Comparison of ENCODE assay signal across 23 mouse cellular contexts in genomic region chr6:95801651-95802050, GRCm38 (mm10).
DNase-seq lines count a peak whose midpoint lies in the region; ATAC-seq and TF ChIP-seq lines count a peak whose summit lies in the region.
"Had no signal": no experiment of that assay in that cellular context is flagged by ENCODE, and none has a peak within 500 bp of the region (broad histone marks: within the 10 kb centered on the region; RNA-seq: fewer than 3 reads in every experiment).

No protein-coding gene starts in this region.

- no peak overlapping the region for H3K9ac ChIP-seq in embryonic facial prominence, embryonic 14.5 days (ENCODE audit: low read depth, low read length)
- no peak overlapping the region for H3K9ac ChIP-seq in midbrain, postnatal 0 days (replicated peaks; ENCODE audit: low read length, poor library complexity, severe bottlenecking)
- H3K9ac ChIP-seq in midbrain, embryonic 15.5 days = no peak overlapping the region
- H3K9ac ChIP-seq: embryonic facial prominence, embryonic 12.5 days; forebrain, embryonic 13.5 days; hindbrain, embryonic 13.5 days; intestine, embryonic 15.5 days had no signal

- no peaks in the 10 kb centered on the region for H3K4me1 ChIP-seq in embryonic facial prominence, embryonic 14.5 days (ENCODE audit: control insufficient read depth, insufficient read depth, low read length)
- H3K4me1 ChIP-seq in embryonic facial prominence, embryonic 10.5 days = no peaks in the 10 kb centered on the region
- no peaks in the 10 kb centered on the region for H3K4me1 ChIP-seq in midbrain, postnatal 0 days (ENCODE audit: insufficient read depth, low read length)
- no peaks in the 10 kb centered on the region for H3K4me1 ChIP-seq in midbrain, embryonic 15.5 days
- H3K4me1 ChIP-seq: embryonic facial prominence, embryonic 12.5 days; forebrain, embryonic 13.5 days; hindbrain, embryonic 10.5 days; hindbrain, embryonic 13.5 days; intestine, embryonic 15.5 days had no signal

- peak; percentile 20 for DNase-seq in embryonic facial prominence, embryonic 14.5 days (ENCODE audit: low spot score)
- DNase-seq in embryonic facial prominence, embryonic 10.5 days (ENCODE audit: low spot score) = no peak
- peak; percentile 53 for DNase-seq in heart, adult 11 months
- no peak for DNase-seq in heart, postnatal 25 days (ENCODE audit: low spot score)
- peak; percentile 8 for DNase-seq in midbrain, postnatal 0 days (ENCODE audit: low spot score)
- DNase-seq: adrenal gland, postnatal 10 days; adrenal gland, postnatal 36 days; cerebellum, adult 18-20 months; cerebellum, adult 9-10 months; cerebellum, postnatal 14 days; gastrocnemius, postnatal 10 days; gastrocnemius, postnatal 36 days; heart, postnatal 36 days had no signal

- H3K4me3 ChIP-seq in embryonic facial prominence, embryonic 14.5 days (ENCODE audit: low read depth, low read length) = no peak overlapping the region
- H3K4me3 ChIP-seq in embryonic facial prominence, embryonic 10.5 days = no peak overlapping the region
- H3K4me3 ChIP-seq in midbrain, postnatal 0 days (ENCODE audit: low read depth, low read length) = no peak overlapping the region
- no peak overlapping the region for H3K4me3 ChIP-seq in midbrain, embryonic 15.5 days
- H3K4me3 ChIP-seq: embryonic facial prominence, embryonic 12.5 days; erythroblast, embryonic 14.5 days; forebrain, embryonic 13.5 days; hindbrain, embryonic 10.5 days; hindbrain, embryonic 13.5 days; intestine, embryonic 15.5 days had no signal

- 43% methylated on average over 6 of the region's 6 CpGs for WGBS in embryonic facial prominence, embryonic 14.5 days
- 83% methylated on average over 6 of the region's 6 CpGs for WGBS in embryonic facial prominence, embryonic 10.5 days
- WGBS in midbrain, postnatal 0 days = 88% methylated on average over 6 of the region's 6 CpGs
- WGBS in midbrain, embryonic 15.5 days = 80% methylated on average over 6 of the region's 6 CpGs

- H3K9me3 ChIP-seq in embryonic facial prominence, embryonic 14.5 days (ENCODE audit: control insufficient read depth, low read length) = no peaks in the 10 kb centered on the region
- no peaks in the 10 kb centered on the region for H3K9me3 ChIP-seq in embryonic facial prominence, embryonic 10.5 days
- no peaks in the 10 kb centered on the region for H3K9me3 ChIP-seq in midbrain, postnatal 0 days (ENCODE audit: low read length)
- no peaks in the 10 kb centered on the region for H3K9me3 ChIP-seq in midbrain, embryonic 15.5 days
- H3K9me3 ChIP-seq: embryonic facial prominence, embryonic 12.5 days; forebrain, embryonic 13.5 days; hindbrain, embryonic 10.5 days; hindbrain, embryonic 13.5 days; intestine, embryonic 15.5 days had no signal

- H3K27me3 ChIP-seq in embryonic facial prominence, embryonic 14.5 days (replicated peaks; ENCODE audit: control insufficient read depth, insufficient read depth, low read length) = no peaks in the 10 kb centered on the region
- H3K27me3 ChIP-seq in embryonic facial prominence, embryonic 10.5 days (replicated peaks; ENCODE audit: low read depth, poor library complexity, severe bottlenecking) = no peaks in the 10 kb centered on the region
- H3K27me3 ChIP-seq in midbrain, postnatal 0 days (ENCODE audit: insufficient read depth, low read length) = no peaks in the 10 kb centered on the region
- H3K27me3 ChIP-seq in midbrain, embryonic 15.5 days (replicated peaks) = no peaks in the 10 kb centered on the region
- H3K27me3 ChIP-seq: embryonic facial prominence, embryonic 12.5 days; forebrain, embryonic 13.5 days; hindbrain, embryonic 13.5 days; intestine, embryonic 15.5 days had no signal

- no peak overlapping the region for H3K27ac ChIP-seq in embryonic facial prominence, embryonic 14.5 days (replicated peaks; ENCODE audit: low read depth, low read length)
- H3K27ac ChIP-seq in embryonic facial prominence, embryonic 10.5 days (replicated peaks) = no peak overlapping the region
- no peak overlapping the region for H3K27ac ChIP-seq in midbrain, postnatal 0 days (ENCODE audit: low read depth, low read length)
- H3K27ac ChIP-seq in midbrain, embryonic 15.5 days = no peak overlapping the region
- H3K27ac ChIP-seq: embryonic facial prominence, embryonic 12.5 days; forebrain, embryonic 13.5 days; hindbrain, embryonic 10.5 days; hindbrain, embryonic 13.5 days; intestine, embryonic 15.5 days had no signal

- no peak overlapping the region for H3K4me2 ChIP-seq in embryonic facial prominence, embryonic 14.5 days (ENCODE audit: low read depth, low read length)
- no peak overlapping the region for H3K4me2 ChIP-seq in midbrain, postnatal 0 days (ENCODE audit: low read depth, low read length, poor library complexity, severe bottlenecking)
- no peak overlapping the region for H3K4me2 ChIP-seq in midbrain, embryonic 15.5 days
- H3K4me2 ChIP-seq: embryonic facial prominence, embryonic 12.5 days; forebrain, embryonic 13.5 days; heart, embryonic 11.5 days; hindbrain, embryonic 13.5 days; intestine, embryonic 15.5 days had no signal

- no peak for ATAC-seq in embryonic facial prominence, embryonic 14.5 days (ENCODE audit: low read depth)
- no peak for ATAC-seq in midbrain, postnatal 0 days (ENCODE audit: low FRiP score)
- ATAC-seq in midbrain, embryonic 15.5 days (replicated peaks) = no peak
- ATAC-seq: forebrain, embryonic 13.5 days; hindbrain, embryonic 16.5 days; intestine, embryonic 15.5 days; Patski had no signal

- intact Hi-C loops in heart, postnatal 25 days (cut with DNase I) = no loop called here

- no peak for TF ChIP-seq CTCF in midbrain, postnatal 0 days (IDR thresholded peaks at IDR 0.05)

- no peaks in the 10 kb centered on the region for H3K36me3 ChIP-seq in embryonic facial prominence, embryonic 14.5 days (ENCODE audit: control insufficient read depth, insufficient read depth, low read length)
- H3K36me3 ChIP-seq in embryonic facial prominence, embryonic 10.5 days (replicated peaks) = no peaks in the 10 kb centered on the region
- H3K36me3 ChIP-seq in midbrain, postnatal 0 days (ENCODE audit: insufficient read depth, low read length) = no peaks in the 10 kb centered on the region
- no peaks in the 10 kb centered on the region for H3K36me3 ChIP-seq in midbrain, embryonic 15.5 days (replicated peaks)
- H3K36me3 ChIP-seq: embryonic facial prominence, embryonic 12.5 days; hindbrain, embryonic 10.5 days; hindbrain, embryonic 13.5 days; intestine, embryonic 15.5 days had no signal

Comparison
In these comparisons a context has a peak if more than half of its experiments do, and no peak if none do; other contexts are left out.
1. DNase-seq: peak in embryonic facial prominence, embryonic 14.5 days (single experiment), heart, adult 11 months (single experiment) and midbrain, postnatal 0 days (single experiment); none in embryonic facial prominence, embryonic 10.5 days (single experiment) and heart, postnatal 25 days (single experiment).